Mouse (Mus musculus) stomach, postnatal 0 days (tissue): Measurements from ENCODE around the gene Rreb1. TPM values are rescaled to one million over a fixed set of nuclear protein-coding genes. Genes with fewer than 3 reads are reported as not detected.

ENCODE experiments used
- ATAC-seq: fragments of 200-750 bp; cut with Nextera tagmentation; 2 replicates; pipeline ENCODE4 v1.8.0; 2017; ENCODE audit not compliant: low FRiP score, low TSS enrichment
- DNase-seq: peaks from one replicate; pipeline ENCODE4 v3.0.0-alpha.2; 2016; ENCODE audit warnings: low spot score
- H3K27ac ChIP-seq: fragments of 300-500 bp; sonication (generic); replicated peaks from 2 replicates; pipeline ENCODE4 v1.5.1; 2014; ENCODE audit warnings: mild to moderate bottlenecking, control low read depth
- H3K27me3 ChIP-seq: fragments of 300-500 bp; sonication (generic); 2 replicates; pipeline ENCODE4 v1.6.1; 2014; ENCODE audit warnings: low read length; ENCODE audit not compliant: control insufficient read depth, insufficient read depth
- H3K36me3 ChIP-seq: fragments of 300-500 bp; sonication (generic); 2 replicates; pipeline ENCODE4 v1.6.1; 2014; ENCODE audit warnings: low read length, mixed read lengths; ENCODE audit not compliant: control insufficient read depth, insufficient read depth
- H3K4me1 ChIP-seq: fragments of 300-500 bp; sonication (generic); replicated peaks from 2 replicates; pipeline ENCODE4 v1.6.1; 2014; ENCODE audit warnings: antibody characterized with exemption; ENCODE audit not compliant: control insufficient read depth, insufficient read depth
- H3K4me2 ChIP-seq: fragments of 300-500 bp; sonication (generic); replicated peaks from 2 replicates; pipeline ENCODE4 v1.6.1; 2014; ENCODE audit warnings: low read depth, mild to moderate bottlenecking, control low read depth, moderate library complexity
- H3K4me3 ChIP-seq: fragments of 300-500 bp; sonication (generic); 2 replicates; pipeline ENCODE4 v1.5.1; 2014; ENCODE audit warnings: low read depth, low read length, control low read depth
- H3K9ac ChIP-seq: fragments of 300-500 bp; sonication (generic); 2 replicates; pipeline ENCODE4 v1.6.1; 2014; ENCODE audit warnings: mild to moderate bottlenecking, low read length, control low read depth, mixed read lengths
- H3K9me3 ChIP-seq: fragments of 300-500 bp; sonication (generic); 2 replicates; pipeline ENCODE4 v1.6.1; 2016; ENCODE audit warnings: low read length; ENCODE audit not compliant: control insufficient read depth
- CTCF ChIP-seq: IDR thresholded peaks from 2 replicates; pipeline ENCODE4 v1.5.1; 2016; ENCODE audit warnings: antibody characterized with exemption, low read depth, mild to moderate bottlenecking, moderate library complexity
- EP300 ChIP-seq: optimal IDR thresholded peaks from 2 replicates; pipeline ENCODE3; 2016; ENCODE audit warnings: antibody characterized with exemption
- WGBS: fragments of 180-500 bp; shearing (Covaris S2); extraction: QIAGEN DNeasy Blood & Tissue Kit; methylation state at CpG from one replicate; pipeline ENCODE4 v1.1.7; 2014; 5-methylcytosine and 5-hydroxymethylcytosine counted together
- polyA plus RNA-seq: library from polyadenylated mRNA; unstranded; fragments of >200 nt; fragmentation: Nextera tagmentation; extraction: Ambion mirVana; gene quantifications from 2 replicates; pipeline ENCODE4 v1.2.1, GENCODE M21; 2015

Rreb1 gene
- polyA plus RNA-seq, 1 experiment from 2014 or later = 6.0 TPM

DNA sequence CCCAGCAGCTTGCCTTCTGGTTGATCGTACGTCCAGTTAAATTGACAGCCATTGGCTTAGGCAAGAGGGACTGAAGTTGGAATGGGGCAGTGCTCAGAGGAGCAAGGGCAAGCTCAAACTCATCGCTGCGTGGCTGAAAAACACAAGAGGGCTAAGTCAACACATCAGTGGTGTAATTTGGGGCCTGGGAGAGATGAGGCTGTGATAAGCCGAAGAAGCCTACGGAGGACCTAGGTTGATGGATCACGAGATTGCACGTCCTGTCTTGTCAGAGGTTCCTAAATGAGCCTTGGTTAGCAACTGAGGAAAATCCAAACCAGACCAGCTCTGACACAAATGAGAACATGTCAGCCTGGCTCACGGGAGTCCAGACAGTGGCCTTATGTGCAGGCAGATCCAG, 184.3 kb downstream of the Rreb1 start:
- H3K4me3 ChIP-seq = no peak overlapping the region
- no peak overlapping the region for H3K27ac ChIP-seq
- no peak overlapping the region for H3K4me2 ChIP-seq
- no peak for TF ChIP-seq CTCF
- DNase-seq (peak; percentile 10), ATAC-seq (no peak)
- WGBS = 74% methylated on average over 9 of the region's 9 CpGs
- H3K36me3 ChIP-seq = no peaks in the 10 kb centered on the region
- H3K9ac ChIP-seq = no peak overlapping the region
- no peaks in the 10 kb centered on the region for H3K27me3 ChIP-seq
- H3K4me1 ChIP-seq = no peaks in the 10 kb centered on the region
- H3K9me3 ChIP-seq = no peaks in the 10 kb centered on the region

DNA sequence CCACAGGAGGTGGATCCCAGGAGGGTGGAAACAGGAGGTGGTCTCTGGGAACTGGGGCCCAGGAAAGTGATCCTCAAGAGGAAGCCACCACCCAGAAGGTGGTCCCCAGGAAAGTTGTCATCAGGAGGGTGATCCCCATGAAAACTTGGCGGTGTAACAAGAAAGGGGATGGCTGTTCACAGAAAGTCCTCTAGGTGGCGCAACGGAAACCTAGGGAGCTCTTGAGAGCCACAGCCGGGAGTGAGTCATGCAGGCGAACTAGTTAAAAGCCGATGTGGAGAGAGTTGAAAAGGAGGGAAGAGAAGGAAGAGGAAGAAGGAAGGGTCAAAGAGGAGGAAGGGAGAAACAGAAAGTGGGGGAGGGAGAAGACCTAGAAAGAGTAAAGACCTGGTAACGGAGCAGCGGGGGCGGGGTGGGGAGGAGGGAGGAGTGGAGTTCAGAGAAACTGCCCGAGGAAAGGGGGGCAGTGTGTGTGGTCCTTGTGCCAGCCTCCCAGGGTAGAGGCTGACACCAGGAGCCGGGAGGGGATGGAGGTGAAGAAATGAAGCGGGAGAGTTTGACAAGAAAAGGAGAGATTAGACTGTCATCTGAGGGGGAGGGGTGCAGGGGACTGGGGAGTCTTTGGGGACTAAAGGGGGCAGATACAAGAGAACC, 185.3 kb downstream of the Rreb1 start:
- Histone ChIP-seq H3K27ac (no peak overlapping the region), H3K9ac (peak overlapping the region; percentile 50)

DNA sequence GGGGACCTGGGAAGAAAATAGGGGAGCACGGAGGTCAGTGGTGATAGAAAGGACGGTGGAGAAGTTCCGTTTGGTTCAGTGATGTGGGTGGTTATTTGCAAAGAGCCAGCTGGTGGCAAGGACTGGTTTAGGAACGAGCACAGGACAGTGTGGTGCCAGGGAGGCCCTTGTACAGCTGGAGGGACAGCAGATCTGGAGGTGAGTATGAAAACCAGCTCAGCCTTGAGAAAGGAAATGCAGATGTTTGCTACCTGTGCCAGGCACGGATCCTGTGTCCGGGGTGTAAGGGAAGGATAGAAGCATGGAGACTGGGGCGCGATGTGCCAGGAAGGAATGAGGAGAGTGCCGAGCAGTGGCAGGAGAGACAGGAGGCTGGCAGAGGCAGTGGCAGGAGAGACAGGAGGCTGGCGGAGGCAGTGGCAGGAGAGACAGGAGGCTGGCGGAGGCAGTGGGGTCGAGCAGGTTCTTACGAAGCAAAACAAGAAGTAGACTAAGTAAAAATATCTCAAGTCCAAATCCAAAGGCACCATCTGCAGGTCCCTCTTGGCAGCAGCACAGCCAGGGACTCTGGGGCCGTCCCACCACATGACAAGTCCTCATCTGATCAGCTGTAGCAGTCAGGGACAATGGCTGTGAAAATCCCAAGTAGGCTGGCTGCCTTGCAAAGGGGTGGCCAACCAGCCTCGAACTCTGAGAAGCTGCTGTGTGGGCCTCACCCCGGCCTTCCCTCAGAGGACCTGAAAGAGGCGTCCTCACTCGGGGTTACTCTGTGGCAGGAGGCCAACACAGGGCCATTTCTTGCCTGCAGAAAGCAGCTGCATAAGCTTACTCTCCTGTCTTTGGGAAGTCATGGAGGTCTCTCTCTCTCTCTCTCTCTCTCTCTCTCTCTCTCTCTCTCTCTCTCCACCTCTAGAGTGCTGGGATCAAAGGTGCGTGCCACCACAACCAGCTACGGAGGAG, 186.2 kb downstream of the Rreb1 start:
- Histone ChIP-seq H3K4me1 (no peaks in the 10 kb centered on the region), H3K27ac (no peak overlapping the region), H3K9me3 (no peaks in the 10 kb centered on the region), H3K27me3 (no peaks in the 10 kb centered on the region), H3K4me2 (peak overlapping the region; percentile 63), H3K36me3 (no peaks in the 10 kb centered on the region), H3K4me3 (peak overlapping the region; percentile 42), H3K9ac (peak overlapping the region; percentile 50; the same call in 1 of the 2 replicates)
- DNase-seq (no peak), ATAC-seq (no peak)
- 56% methylated on average over 20 of the region's 20 CpGs for WGBS
- no peak for TF ChIP-seq CTCF
- TF ChIP-seq EP300 = no peak

More for the DNA sequence above, 185.3 kb downstream of the Rreb1 start:
- H3K9me3 ChIP-seq = no peaks in the 10 kb centered on the region
- no peaks in the 10 kb centered on the region for H3K27me3 ChIP-seq
- ATAC-seq = peak; percentile 72
- peak overlapping the region; percentile 63 for H3K4me2 ChIP-seq
- WGBS = 3% methylated on average over 12 of the region's 12 CpGs
- peak; percentile 85 for DNase-seq
- H3K4me1 ChIP-seq = no peaks in the 10 kb centered on the region
- no peaks in the 10 kb centered on the region for H3K36me3 ChIP-seq
- H3K4me3 ChIP-seq = peak overlapping the region; percentile 42
- TF ChIP-seq CTCF (peak; percentile 93), EP300 (no peak)

DNA sequence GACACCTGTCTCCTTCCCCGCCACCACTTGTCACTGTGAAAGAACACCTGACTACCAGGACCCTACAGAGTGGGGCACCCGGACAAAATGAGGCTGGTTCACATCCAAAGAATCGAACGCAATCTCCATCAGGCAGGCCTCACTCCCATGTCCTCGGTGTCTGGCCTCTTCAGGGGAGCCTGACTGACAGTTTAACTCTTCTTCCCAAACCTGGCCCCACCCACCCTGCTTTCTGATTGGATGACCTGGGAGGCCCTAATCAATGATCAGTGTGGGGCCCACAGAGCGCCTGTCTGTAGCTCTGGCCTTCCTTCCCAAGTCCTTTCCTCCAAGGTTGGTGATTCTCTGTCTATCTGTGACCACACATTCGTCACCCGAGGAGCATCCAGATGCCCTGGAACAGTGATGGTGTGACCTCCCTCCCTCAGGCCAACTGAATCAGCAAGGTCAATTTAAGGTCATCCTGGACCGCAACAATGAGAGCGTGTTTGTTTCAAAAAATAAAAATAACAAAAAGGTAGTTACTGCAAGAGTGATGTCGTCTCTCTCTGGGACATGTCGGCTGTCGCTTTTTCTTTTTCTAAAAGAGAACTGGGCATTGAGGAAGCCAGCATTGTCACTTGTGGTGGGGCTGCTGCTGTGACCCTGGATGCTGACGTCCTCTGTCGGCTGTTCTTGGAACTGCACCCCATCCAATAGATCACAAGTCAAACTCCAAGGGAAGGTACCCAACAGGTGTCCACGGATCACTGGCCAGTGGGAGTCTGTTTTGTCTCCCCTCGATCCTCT, 187.1 kb downstream of the Rreb1 start:
- no peaks in the 10 kb centered on the region for H3K27me3 ChIP-seq
- no peak for TF ChIP-seq EP300
- peak; percentile 51 for TF ChIP-seq CTCF
- 69% methylated on average over 17 of the region's 17 CpGs for WGBS
- ATAC-seq = no peak
- no peak for DNase-seq
- no peak overlapping the region for H3K9ac ChIP-seq
- no peak overlapping the region for H3K4me2 ChIP-seq
- H3K4me3 ChIP-seq = no peak overlapping the region
- no peaks in the 10 kb centered on the region for H3K4me1 ChIP-seq
- H3K36me3 ChIP-seq = no peaks in the 10 kb centered on the region
- no peaks in the 10 kb centered on the region for H3K9me3 ChIP-seq
- H3K27ac ChIP-seq = no peak overlapping the region

DNA sequence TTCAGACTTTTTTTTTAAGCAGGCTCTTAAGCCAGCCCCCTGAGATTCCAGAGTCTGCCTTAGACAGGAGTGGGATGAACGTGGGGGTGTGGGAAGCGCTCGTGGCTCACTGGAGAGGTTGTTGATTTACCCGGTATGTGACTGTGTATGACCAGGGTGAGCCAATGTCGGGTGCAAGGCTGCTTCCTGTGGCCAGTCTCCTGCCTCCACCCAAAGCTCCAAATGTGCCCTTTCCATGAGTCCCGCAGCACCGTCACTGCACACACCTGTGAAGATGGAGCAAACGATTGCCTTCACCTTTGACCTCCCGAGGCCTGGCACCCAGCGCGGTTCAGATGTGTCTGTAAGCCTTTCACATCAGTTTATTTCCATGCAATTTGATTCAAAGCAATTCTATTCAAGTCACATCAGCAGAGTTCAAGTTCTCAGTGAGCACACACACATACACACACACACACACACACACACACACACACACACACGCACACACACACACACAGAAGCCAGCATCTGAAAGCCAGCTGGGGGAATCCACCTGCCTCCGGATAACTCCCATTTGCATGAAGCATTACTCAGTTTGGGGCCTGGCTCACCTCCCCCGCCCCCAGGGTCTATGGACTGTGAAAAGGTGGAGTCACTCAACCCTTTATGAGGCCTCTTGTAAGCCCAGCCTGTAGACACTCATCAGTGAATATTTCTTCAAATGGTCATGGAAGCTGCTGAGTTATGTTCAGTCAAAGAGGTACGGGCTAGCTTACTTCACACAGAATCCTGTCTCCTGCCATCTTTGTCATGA, 188.3 kb downstream of the Rreb1 start:
- Histone ChIP-seq H3K9me3 (no peaks in the 10 kb centered on the region), H3K27ac (no peak overlapping the region), H3K27me3 (no peaks in the 10 kb centered on the region), H3K4me1 (no peaks in the 10 kb centered on the region), H3K9ac (no peak overlapping the region), H3K4me2 (no peak overlapping the region), H3K4me3 (no peak overlapping the region), H3K36me3 (no peaks in the 10 kb centered on the region)
- TF ChIP-seq CTCF (no peak), EP300 (no peak)
- ATAC-seq (no peak; the same call in 1 of the 2 replicates), DNase-seq (no peak)
- 68% methylated on average over 15 of the region's 15 CpGs for WGBS
